Mouse (Mus musculus): ENCODE measurements at regions not wholly inside any gene's neighbourhood (a gene's known extent, or its start where the extent isn't known, plus 50 kb on each side); places are given as distances from the start of the nearest gene placed in this dataset.

DNA sequence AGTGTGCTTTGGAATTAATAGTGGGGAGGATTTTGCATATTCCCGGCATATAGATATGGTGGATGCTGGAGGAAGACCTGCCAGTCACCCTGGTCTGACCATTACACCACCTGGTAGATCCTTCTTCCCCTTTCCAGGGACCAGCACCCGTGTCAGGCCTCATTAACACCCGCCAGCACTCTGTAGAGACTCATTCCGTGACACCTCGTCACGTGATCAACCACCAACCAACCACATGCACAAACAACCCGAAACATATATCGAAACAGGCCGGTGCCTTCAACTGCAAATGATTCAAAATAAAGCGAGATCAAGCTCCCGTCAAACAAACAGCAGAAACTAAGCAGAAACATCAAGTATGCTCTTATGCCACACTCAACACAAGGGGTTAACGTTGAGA lies 74.6 kb upstream of the Ado start:
- no peak overlapping the region for H3K27ac ChIP-seq
- no peak for TF ChIP-seq CTCF (IDR thresholded peaks at IDR 0.05)
- H3K4me3 ChIP-seq, result no peak overlapping the region
- intact Hi-C loops (cut with DNase I), result no loop called here
- DNase-seq (ENCODE audit: extremely low spot score in 1 of 2, low spot score in 2 of 2), result no peak

- intact Hi-C loops (cut with DNase I), result no loop called here
- H3K4me3 ChIP-seq, result no peak overlapping the region
- TF ChIP-seq CTCF (IDR thresholded peaks at IDR 0.05), result no peak
- no peak for DNase-seq (ENCODE audit: extremely low spot score in 1 of 2, low spot score in 2 of 2)
- no peak overlapping the region for H3K27ac ChIP-seq
These were observed 71.3 kb upstream of the Ado start for GRCm38 (mm10) chr10:67620018-67620417.

DNA sequence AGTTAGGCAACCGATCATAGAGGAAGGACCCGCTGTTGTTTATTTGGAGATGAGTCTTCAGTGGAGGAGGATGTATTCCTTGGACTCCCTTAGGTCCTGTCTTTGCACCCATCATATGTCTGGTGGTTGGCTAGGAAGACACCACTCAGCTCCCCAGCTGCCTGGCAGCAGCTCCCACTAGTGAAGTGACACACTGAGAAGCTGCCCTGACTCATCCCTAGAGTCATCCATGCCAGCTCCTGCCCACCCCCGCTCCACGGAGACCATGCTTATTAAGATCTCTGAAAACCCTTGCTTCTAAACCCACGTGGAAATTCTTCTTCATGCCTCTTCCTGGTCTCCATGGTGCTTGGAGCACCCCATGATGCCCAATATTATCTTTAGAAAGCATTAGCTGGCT lies 69.4 kb upstream of the Ado start:
- TF ChIP-seq CTCF (IDR thresholded peaks at IDR 0.05), result no peak
- DNase-seq (ENCODE audit: extremely low spot score in 1 of 2, low spot score in 2 of 2), result peak; percentile 20 to 27
- intact Hi-C loops (cut with DNase I), result no loop called here

GRCm38 (mm10) chr10:67615016-67615415 lies 66.3 kb upstream of the Ado start:
- DNase-seq (ENCODE audit: extremely low spot score in 1 of 2, low spot score in 2 of 2), result no peak
- intact Hi-C loops (cut with DNase I), result no loop called here

More for the DNA sequence above, 69.4 kb upstream of the Ado start:
- Histone ChIP-seq H3K4me3 (no peak overlapping the region), H3K27ac (no peak overlapping the region)

DNA sequence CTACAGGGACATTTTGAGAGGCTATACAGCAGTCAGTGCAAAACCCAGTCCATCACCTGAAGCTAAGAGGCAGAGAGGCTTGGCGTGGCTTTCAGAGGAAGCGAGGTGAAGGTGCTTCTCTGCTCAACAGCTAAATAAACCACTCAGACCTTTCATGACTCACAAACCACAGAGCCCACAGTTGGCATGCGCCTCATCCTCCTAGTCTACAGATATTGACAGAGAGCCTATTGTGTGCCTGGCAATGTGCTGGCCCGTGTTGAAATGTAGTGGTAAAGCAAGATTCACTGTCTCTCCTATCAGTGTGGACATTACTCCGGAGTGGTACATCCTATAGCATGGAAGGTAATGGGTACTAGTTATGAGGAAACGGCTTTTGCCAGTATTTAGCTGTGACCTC lies 61.9 kb upstream of the Ado start:
- no peak for DNase-seq (ENCODE audit: extremely low spot score in 1 of 2, low spot score in 2 of 2)
- no peak overlapping the region for H3K4me3 ChIP-seq
- H3K27ac ChIP-seq, result no peak overlapping the region
- TF ChIP-seq CTCF (IDR thresholded peaks at IDR 0.05), result no peak
- intact Hi-C loops (cut with DNase I), result no loop called here

More at GRCm38 (mm10) chr10:67615016-67615415, 66.3 kb upstream of the Ado start:
- H3K27ac ChIP-seq, result no peak overlapping the region
- H3K4me3 ChIP-seq, result no peak overlapping the region
- TF ChIP-seq CTCF (IDR thresholded peaks at IDR 0.05), result no peak

- no peak for DNase-seq (ENCODE audit: extremely low spot score in 1 of 2, low spot score in 2 of 2)
- Histone ChIP-seq H3K27ac (no peak overlapping the region), H3K4me3 (no peak overlapping the region)
- intact Hi-C loops (cut with DNase I), result no loop called here
- no peak for TF ChIP-seq CTCF (IDR thresholded peaks at IDR 0.05)
These were observed 59.3 kb upstream of the Ado start for GRCm38 (mm10) chr10:67608033-67608432.

- Histone ChIP-seq H3K4me3 (no peak overlapping the region), H3K27ac (no peak overlapping the region)
- no peak for TF ChIP-seq CTCF (IDR thresholded peaks at IDR 0.05)
- no peak for DNase-seq (ENCODE audit: extremely low spot score in 1 of 2, low spot score in 2 of 2)
- intact Hi-C loops (cut with DNase I), result no loop called here
These were observed 58.7 kb upstream of the Ado start for GRCm38 (mm10) chr10:67607297-67608032.

DNA sequence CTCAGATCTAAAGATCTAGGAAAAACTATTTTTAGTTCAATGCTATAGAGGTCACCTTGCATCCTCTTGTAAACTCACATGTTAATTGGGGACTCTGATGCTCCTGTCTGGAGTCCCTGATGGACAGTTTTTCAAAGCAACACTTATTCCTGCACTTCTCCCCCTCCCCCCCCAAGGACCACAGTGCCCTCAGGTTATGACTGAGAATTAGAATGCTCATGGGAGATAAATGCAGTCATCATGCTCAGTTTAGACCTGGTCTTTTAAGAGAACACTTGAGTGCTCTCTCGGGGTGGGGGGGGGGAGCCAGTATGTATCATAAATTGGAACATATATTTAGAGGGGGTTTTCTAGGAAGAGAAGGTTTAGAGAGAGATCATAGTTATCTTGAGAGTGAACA lies 58.0 kb upstream of the Ado start:
- no peak overlapping the region for H3K4me3 ChIP-seq
- H3K27ac ChIP-seq, result no peak overlapping the region
- no peak for DNase-seq (ENCODE audit: extremely low spot score in 1 of 2, low spot score in 2 of 2)
- no peak for TF ChIP-seq CTCF (IDR thresholded peaks at IDR 0.05)
- intact Hi-C loops (cut with DNase I), result no loop called here

- no peak for DNase-seq (ENCODE audit: extremely low spot score in 1 of 2, low spot score in 2 of 2)
- no peak for TF ChIP-seq CTCF (IDR thresholded peaks at IDR 0.05)
These were observed 50.6 kb upstream of the Ado start for GRCm38 (mm10) chr10:67599390-67599789.

DNA sequence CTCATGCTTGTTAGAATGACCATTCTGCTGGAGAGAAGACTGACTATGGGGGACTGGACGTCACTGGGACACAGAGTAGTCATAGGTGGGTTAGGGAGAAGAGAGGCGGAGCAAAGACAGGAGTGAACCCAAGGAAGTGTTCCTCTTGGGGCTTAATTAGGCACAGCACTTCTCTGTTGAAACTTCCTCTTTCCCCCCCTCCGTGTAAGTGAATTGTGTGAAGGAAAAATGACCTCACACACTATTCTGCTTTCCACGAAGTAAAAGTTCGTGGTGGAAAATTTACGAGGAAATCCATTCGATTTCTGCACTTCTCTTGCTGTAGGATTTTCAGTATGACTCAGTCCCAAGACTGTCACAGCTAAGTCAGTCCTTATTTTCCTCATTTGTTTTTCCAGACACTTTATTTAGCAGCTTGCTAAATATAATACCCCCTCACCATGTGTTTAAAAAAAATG lies 49.9 kb upstream of the Ado start:
- TF ChIP-seq CTCF (IDR thresholded peaks at IDR 0.05), result no peak
- H3K4me3 ChIP-seq, result no peak overlapping the region
- H3K27ac ChIP-seq, result no peak overlapping the region
- no peak for DNase-seq (ENCODE audit: extremely low spot score in 1 of 2, low spot score in 2 of 2)
- intact Hi-C loops (cut with DNase I), result no loop called here

More at GRCm38 (mm10) chr10:67599390-67599789, 50.6 kb upstream of the Ado start:
- H3K4me3 ChIP-seq, result no peak overlapping the region
- intact Hi-C loops (cut with DNase I), result no loop called here
- H3K27ac ChIP-seq, result no peak overlapping the region

Data from left cerebral cortex, adult 2 months (tissue).